Mouse (Mus musculus): ENCODE measurements around the gene Cog1. TPM values are rescaled to one million over a fixed set of nuclear protein-coding genes. Genes with fewer than 3 reads are reported as not detected.

The Cog1 gene
- polyA plus RNA-seq, 1 experiment: 45.6 TPM

DNA sequence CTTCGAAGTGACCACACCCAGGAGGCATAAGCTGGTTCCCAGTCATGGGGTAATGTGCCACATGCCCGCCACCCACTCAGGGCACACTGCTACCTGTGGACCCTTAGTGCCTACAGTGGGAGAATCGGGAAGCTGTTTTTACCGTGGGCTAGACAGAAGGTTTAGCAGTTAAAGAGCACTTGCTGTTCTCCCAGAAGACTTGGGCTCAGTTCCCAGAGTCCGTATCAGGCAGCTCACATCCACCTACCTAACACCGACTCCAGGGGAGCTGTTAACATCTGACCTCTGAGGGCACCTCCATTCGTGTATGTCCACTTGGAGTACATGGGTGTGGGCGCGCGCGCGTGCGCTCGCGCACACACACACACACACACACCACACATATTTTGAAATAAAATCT, 5.1 kb downstream of the Cog1 start:
- TF ChIP-seq GATA1 (IDR thresholded peaks at IDR 0.05; ENCODE audit: low read length): no peak

DNA sequence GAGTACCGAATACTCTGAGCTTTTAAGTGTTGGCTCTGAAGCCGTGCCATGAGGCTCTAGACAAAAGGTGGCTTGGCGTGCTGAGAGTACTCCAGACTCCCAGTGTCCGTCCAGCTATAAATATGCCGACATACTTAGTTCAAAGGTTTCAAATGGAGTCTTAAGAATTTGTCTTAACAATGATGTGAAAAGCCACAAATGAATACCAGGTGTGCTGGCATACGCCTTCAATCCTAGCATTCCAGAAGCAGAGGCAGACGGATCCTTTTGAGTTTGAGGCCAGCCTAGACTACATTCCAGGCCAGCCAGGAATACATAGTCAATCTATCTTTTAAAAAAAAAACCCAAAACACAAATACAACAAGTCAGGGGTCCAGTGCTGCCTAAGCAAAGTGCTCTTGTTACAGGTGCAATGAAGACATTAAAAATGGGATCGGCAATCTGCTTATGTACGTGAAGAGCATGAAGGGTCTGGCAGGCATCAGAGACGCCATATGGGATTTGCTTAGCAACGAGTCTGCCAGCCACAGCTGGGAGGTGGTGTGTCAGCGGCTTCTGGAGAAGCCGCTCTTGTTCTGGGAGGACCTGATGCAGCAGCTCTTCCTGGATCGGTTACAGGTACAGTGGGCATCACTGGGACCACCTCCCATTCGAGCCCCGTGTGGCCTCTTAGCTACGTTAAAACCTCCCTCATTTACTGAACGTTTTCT, 5.7 kb downstream of the Cog1 start:
- TF ChIP-seq GATA1 (IDR thresholded peaks at IDR 0.05; ENCODE audit: low read length): no peak

DNA sequence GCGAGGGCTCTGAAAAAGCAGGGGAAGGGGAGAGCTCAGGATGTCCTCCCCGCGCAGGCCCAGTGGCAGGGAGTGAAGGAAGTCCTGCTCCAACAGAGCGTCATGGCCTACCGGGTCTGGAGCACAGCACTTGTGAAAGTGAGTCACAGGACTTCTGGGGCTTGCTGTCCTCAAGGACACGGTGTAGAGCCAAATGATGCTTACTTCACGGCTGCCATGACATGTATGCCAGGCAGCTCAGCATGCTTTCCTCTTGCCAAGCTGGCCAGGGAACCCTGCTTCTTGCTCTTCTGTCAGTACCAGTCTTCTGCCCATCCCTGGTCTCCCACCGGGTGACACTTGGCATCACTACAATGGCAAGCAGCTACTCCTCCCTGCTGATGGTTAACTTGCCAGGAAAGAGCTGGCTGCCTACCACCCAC, 7.6 kb downstream of the Cog1 start:
- TF ChIP-seq GATA1 (IDR thresholded peaks at IDR 0.05; ENCODE audit: low read length): no peak

DNA sequence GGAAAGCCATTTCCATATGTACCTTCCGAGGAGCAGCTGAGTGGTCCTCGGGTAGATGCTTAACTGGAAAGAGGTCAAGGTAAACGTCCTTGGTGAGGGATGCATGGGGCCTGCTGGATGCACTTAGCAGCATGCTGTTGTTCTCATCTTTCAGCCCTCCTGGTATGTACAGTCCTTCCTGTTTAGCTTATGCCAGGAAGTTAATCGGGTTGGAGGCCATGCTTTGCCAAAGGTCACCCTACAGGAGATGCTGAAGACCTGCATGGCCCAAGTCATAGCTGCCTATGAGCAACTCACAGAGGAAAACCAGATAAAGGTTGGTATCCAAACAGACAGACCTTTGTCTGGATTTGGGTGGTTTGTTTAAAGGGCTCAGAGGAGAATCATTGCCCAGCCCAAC, 8.3 kb downstream of the Cog1 start:
- TF ChIP-seq GATA1 (IDR thresholded peaks at IDR 0.05; ENCODE audit: low read length): no peak

DNA sequence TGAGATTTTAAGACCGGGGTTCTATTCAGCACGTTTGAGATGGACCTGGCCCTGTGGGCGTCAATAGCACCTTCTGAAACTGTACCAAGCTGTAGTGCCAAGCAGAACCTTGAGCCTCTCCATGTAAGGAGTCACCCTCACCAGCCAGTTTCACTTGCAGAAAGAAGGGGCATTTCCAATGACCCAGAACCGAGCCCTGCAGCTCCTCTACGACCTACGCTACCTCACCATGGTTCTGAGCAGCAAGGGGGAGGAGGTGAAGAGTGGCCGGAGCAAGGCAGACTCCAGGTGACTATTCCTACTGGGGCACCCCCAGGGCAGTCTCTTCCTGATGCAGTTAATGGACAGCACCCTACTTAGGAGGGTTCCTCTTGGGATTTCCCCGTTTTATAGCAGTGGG, 9.3 kb downstream of the Cog1 start:
- no peak for TF ChIP-seq GATA1 (IDR thresholded peaks at IDR 0.05; ENCODE audit: low read length)

DNA sequence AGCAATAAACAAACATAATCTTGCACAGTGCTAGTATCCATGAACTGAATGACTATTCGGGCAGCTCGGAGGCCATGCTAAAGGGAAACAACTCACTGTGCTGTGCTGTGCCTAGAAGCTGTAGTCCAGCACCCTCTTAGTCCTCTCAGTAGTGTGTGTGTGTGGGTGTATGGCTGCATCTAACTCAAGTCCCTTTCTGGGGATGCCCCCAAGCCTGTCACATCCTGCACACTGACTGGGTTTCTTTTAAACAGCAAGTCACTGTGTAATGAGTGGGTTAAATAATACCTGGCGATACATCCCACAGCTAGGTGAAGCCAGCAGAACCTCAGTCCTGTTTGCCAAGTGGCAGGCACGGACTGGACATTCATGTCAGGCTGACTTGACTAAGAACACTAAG, 9.8 kb downstream of the Cog1 start:
- TF ChIP-seq GATA1 (IDR thresholded peaks at IDR 0.05; ENCODE audit: low read length): no peak

DNA sequence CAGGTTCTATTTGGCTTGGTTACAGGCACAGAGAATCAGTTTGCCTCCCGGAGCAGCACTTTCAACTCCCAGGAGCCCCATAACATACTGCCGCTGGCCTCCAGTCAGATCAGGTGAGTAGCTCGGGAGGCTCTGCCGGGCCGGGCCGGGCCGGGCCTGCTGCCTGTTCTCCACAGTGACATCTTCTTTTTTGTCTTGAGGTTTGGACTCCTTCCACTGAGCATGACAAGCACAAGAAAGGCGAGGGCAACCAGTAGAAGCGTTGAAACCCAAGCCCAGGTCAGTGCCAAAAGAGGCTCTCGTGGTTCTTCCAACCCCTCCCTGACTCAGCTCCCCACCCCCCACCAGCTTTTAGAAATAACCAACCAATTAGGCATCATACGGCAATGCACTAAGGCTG, 12.0 kb downstream of the Cog1 start:
- no peak for TF ChIP-seq GATA1 (IDR thresholded peaks at IDR 0.05; ENCODE audit: low read length)

DNA sequence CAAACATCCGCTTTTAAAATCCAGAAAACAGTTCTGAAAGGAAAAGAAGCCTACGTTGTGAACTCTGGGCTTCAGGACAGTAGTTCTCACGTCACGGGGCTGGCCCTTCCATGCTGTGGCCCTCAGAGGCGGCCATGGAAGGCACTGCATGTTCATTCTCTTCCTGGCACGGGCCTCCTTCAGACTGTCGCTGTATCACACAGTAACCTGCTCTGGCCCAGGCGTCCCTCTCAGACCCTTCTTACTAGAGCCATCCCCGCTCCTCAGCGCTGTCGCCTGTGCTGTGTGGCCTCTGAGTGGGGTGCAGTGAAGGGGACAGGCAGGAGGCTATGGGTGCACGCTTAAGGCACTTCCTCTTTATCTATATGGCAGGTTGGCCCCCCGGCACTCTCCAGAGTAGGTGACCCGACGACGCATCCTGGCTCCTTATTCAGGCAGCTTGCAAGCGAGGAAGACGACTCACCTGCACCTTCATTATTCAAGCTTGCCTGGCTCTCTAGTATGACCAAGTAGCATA, 12.9 kb downstream of the Cog1 start:
- TF ChIP-seq GATA1 (IDR thresholded peaks at IDR 0.05; ENCODE audit: low read length): no peak

DNA sequence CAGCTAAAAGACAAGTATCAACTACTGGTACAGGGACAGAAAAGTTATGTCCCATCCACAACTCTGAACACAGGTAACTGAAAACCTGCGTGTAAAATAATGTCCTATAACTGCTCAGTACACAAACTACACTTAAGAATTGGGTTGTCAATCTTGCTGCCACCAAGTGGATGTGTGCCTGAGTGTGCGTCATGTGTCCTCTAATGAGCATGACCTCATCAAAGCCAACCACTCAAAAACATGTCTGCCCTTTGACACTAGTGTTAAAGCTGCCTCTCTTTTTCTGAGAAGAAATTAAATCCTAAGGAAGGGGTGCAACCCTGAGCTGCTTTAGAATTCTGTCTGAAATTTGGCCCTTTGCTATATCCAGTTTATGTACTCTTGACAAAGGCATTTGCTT, 15.3 kb downstream of the Cog1 start:
- TF ChIP-seq GATA1 (IDR thresholded peaks at IDR 0.05; ENCODE audit: low read length): no peak

DNA sequence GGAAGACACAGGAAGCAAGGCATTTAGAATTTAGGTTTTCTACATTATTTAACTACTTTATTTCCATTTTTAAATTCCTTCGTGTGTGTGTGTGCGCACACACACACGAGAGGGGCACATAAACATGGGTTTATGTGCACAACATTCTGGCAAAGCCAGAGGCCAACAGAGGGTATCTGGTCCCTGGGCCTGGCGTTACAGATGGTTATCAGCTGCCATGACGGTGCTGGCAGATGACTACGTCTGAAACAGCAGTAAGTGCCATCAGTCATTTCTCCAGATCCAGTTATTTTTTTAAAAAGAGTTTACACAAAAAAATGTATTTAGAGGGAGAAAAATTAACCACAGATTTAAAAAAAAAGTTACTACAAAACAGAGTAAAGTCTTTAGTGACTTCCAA, 17.2 kb downstream of the Cog1 start:
- no peak for TF ChIP-seq GATA1 (IDR thresholded peaks at IDR 0.05; ENCODE audit: low read length)

DNA sequence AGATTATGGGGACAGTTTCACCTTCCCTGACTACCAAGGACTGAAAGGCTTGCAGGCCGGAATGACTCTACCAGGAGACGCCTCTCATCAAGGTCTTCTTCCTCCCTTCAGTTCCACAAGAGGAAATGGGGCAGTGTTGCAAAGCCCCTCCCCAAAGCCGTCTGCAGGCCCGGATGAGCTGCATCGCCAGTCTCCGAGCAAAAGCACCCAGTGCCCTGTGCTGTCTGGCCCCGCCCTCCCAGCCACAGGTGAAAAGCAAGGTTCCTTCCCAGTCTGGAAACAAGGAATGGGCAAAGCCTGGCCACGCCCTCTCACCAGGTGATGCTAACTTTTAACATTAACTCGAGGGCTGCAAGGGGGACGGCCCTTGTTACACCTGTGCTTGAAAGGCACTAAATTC, 17.7 kb downstream of the Cog1 start:
- TF ChIP-seq GATA1 (IDR thresholded peaks at IDR 0.05; ENCODE audit: low read length): no peak

DNA sequence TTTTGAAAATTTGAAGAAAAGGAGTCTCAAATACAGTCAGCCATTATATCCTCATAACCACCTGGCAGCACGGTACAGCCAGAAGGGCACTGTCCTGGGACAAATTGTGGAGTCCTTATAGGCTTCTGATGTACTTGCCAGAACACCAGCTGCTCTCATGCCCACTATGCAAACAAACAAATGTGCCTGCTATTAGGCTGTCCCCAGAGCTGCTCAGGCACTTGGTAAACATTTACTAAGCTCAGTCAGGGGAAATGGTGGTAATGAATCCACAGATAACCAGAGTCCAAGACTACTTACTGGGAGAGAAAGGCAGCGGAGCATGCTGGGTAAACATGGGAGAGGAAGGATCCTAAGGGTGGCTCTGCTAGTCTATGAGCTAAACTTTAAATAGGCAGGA, 18.2 kb downstream of the Cog1 start:
- TF ChIP-seq GATA1 (IDR thresholded peaks at IDR 0.05; ENCODE audit: low read length): no peak

DNA sequence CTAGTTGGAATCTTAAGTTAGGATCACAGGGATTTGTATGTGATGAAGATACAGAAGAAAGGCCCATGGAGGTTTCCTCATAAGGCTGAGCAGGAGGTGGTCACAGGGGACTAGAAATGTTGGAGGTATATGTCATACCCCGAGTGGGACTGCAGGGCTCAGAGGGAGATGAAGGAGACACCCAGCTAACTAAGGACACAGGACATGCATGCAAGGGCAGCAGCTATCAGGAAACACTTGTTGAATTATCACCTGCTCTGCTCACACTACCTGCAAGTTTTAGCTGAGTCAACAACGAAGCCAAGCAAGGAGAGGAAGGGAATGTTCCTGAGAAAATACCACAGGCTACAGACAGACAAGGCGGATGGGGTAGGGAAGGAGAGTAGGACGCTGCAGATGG, 18.7 kb downstream of the Cog1 start:
- TF ChIP-seq GATA1 (IDR thresholded peaks at IDR 0.05; ENCODE audit: low read length): no peak

DNA sequence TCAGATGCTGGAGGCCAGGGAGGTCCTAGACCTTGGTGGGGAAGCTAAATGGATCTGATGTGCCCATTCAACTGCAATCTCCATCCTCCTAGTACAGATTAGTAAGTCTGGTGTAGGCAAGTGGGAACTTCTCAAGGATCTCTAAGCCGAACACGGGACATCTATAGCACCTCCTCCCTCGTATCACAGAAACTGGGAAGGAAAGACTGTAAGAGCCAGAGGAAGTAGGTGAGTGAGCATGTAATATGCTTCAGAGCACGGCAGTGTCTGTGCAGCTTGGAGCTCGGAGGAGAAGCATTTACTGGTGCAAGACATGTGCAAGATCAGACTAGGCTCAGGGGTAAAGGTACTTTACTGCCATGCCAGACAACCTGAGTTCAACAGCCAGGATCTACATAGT, 19.9 kb downstream of the Cog1 start:
- TF ChIP-seq GATA1 (IDR thresholded peaks at IDR 0.05; ENCODE audit: low read length): no peak

DNA sequence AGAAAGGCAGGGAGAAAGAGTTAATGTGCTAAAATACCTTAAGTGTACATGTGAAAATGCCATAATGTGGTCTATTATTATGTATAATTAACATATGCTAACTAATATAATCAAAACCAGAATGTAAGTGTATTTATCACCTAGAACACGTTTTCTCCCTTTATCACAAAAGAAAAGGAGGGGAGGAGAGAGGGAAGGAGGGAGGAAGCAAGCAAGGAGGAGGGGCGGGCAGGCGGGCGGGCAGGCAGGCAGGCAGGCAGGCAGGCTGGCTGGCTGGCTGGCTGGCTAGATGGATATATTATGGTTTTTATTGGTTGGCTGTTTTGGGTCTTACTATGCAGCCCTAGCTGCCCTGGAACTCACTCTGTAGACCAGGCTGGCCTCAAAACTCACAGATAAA, 20.7 kb downstream of the Cog1 start:
- no peak for TF ChIP-seq GATA1 (IDR thresholded peaks at IDR 0.05; ENCODE audit: low read length)

DNA sequence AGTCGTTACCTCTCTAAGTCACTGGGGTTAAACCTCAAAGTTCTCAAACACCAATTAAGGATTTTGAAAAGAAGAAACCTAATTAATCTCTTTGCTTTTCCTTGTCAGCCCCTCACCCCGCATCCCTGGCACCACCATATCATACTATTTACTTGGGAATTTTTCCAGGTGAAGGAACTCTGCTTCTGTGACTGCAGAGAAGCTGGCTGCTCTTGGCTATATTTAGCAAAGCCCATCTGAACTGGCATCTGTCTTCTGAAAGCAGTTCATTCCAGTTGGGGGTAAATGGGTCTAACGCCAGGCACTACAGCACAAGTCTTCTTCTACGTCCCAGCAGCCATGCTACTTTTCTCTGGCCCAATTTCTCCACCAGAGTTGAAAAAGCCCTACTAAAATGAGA, 24.6 kb downstream of the Cog1 start:
- no peak for TF ChIP-seq GATA1 (IDR thresholded peaks at IDR 0.05; ENCODE audit: low read length)

DNA sequence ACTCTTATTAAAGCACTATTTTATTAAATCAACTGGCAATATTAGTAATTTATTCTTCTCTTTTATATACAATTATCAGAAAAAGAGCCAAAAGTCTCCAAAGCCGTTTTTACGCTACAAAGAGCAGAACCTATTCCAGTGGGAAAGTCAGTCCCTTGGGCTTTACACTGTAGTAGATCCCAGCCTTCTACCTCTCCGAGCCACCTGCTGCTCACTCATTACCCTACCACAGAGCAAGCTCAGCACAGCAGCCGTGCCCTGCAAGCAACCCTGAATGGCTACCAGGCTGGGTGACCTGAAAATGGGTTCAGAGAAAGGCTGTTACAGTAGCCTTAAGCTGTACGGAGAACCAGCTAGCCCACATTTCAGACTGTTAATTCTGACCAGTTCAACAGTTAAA, 25.6 kb downstream of the Cog1 start:
- no peak for TF ChIP-seq GATA1 (IDR thresholded peaks at IDR 0.05; ENCODE audit: low read length)

DNA sequence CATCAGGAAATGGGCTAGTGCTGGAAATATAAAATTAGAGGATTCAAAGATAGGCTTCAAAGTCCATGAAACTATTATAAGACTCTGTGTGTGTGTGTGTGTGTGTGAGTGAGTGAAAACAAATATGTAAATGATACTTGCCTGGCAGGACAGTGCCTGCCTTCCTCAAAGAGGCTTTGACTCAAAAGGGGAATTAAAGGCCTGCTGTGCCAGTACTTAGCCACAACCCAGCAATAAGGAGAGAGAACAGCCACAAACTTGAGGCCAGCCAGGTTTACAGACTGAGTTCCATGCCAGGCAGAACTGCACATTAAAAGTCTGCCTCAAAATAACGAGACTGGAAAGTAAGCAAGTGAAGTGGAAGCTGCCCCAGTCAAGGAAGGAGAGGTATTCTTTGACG, 27.9 kb downstream of the Cog1 start:
- no peak for TF ChIP-seq GATA1 (IDR thresholded peaks at IDR 0.05; ENCODE audit: low read length)

Measured in G1E-ER4 (cell line).